Mouse (Mus musculus): Measurements from ENCODE around the gene Tjp3.
A peak's percentile ranks its signal among the peaks of the same experiment; 100 is the strongest.

Gene Tjp3

DNA sequence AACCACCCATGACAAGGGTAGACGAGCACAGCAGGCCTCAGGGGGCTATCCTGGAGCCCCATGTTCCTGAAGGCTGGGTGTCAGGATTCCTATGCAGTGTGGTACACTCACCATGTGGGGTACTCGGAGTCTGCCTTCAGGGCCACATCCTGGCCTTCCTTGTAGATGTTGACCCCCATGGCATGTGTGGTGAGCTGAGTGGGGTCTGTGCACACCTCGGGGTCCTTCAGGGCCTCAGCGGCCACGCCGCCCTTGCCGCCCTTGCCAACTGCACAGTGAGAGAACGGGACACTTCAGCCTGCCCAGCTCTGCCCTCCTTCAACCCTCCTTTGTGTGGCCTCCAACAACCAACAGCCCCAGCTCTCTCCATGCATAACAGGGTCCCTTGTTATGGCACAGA, 25.8 kb downstream of the Tjp3 start:
- no peak for DNase-seq

- DNase-seq, result no peak
These were observed 30.4 kb downstream of the Tjp3 start for GRCm38 (mm10) chr10:81261025-81261424.

DNA sequence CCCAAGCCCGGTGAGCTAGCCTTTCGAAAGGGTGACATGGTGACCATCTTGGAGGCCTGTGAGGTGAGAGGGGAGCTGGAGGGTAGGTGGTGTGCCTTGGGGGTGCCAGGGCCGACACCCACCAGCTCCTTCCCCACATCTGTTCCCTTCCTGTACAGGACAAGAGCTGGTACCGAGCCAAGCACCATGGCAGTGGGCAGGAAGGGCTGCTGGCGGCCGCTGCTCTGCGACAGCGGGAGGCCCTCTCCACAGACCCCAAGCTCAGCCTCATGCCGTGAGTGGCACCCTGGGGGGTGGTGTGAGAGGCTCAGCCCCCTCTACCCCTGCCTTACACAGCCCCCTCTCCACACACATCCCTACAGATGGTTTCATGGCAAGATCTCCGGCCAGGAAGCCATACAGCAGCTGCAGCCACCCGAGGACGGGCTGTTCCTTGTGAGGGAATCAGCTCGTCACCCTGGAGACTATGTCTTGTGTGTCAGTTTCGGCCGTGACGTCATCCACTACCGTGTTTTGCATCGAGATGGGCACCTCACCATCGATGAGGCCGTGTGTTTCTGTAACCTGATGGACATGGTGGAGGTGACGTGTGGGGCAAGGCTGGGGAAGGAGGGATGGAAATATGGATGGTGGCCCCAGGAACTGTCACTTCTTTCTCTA, 32.0 kb downstream of the Tjp3 start:
- no peak for DNase-seq

DNA sequence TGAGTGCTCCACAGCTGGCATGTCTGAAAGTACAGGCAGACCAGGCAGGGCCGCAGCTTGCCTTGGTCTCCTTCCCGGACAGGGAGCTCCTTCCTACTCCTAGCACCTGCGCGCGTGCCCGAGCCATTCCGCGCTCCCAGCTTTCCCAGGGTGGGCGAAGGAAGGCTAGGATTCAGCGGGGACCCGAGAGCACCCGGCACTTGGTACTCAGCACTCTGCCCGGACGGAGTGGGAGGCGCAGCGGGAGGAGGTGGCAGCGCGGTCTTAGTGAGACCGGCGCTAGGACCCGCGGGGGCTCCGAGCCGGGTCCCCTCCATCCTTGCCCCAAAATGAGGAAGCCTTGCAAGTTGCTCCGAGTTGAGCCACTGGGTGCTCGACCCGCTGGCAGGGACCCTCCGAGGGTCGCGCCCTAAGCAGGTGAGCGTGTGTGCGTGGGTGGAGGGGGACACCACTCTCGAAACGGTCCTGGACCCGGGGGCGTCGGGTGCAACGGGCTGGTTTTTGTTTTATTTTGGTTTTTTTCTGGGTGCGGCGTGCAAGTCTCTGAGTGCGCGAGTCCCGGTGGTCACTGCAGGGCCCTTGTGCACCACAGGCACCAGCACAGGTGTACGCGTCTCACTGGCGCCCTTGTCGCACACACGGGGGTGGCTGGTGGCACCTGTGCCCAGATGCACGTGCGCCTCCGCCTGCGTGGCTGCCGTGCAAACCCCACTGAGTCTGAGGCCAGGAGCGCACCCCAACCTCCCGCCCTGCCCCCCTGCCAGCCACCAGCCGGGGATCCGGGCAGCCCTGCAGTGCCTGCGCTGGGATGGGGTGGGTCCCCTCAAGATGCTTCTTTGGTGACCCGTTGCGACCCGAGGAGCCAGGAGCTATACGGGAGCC, 34.0 kb downstream of the Tjp3 start:
- DNase-seq, result peak; percentile 53 to 65

DNA sequence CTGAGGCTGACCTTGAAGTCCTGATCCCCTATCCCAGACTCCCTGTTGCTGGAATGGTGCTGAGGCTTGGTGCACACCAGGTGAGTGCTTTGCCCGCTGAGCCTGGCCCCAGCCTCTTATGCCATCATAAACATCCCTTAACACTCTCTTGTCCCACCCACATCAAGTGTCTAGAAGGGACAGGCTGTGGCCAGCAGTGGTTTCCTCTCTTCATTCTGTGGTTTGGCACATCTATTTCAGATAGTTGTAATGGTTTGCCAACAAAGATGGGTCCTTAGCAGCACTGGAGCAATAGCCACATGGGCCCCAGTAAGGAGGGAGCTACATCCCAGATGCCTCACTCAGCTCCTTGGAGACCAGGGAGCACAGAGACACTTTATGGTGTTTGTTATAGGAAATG, 36.5 kb downstream of the Tjp3 start:
- no peak for DNase-seq

DNA sequence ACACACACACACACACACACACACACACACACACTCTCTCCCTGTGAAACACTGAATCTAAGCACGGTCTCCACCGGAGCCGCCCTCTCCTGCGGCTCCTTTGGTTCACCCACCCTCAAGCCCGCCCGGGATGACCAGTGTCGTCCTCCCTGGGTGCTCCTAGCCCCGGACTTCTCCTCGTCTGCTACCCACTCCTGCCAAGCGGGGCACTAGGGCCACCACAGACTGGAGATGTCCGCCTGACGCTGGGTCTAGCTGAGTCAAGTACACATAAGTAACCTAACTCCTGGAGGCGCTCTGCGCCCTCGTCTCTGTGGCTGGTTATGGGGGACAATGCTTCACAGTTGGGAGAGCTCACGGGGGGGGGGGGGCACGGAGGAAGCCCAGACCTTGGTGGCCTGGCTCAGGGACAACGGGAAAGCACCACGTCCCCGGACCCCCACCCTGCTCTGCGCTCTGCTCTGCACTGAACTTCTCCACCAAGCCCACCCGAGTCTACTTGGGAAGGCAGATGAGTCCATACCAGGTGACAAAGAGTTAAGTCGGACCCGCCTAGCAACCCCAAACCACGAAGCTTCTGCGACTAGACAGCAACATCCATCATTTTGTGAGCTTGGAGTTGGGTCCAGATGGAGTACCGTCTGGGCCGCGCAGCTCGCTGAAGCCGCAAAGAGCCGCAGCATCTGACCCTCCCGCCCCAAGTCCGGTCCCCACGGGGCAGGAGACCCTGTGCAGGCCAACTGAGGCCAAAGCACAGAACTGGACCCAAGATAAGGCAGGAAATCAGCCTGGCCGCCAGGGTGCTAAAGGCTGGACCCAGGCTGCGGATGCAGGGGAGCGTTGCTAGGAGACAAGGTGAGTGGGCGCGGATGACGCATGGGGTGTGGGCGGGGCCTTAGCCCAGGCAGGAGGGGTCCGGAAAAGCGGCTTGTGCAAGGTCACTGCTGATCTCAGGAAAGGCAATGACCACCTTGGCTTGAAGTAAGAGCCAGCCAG, 38.7 kb downstream of the Tjp3 start, which contains the start of gene Matk:
Gene Matk, plus strand, starts transcription at position 512 of the 996 bp plus-strand sequence.
- DNase-seq, result peak; percentile 68 to 73

DNA sequence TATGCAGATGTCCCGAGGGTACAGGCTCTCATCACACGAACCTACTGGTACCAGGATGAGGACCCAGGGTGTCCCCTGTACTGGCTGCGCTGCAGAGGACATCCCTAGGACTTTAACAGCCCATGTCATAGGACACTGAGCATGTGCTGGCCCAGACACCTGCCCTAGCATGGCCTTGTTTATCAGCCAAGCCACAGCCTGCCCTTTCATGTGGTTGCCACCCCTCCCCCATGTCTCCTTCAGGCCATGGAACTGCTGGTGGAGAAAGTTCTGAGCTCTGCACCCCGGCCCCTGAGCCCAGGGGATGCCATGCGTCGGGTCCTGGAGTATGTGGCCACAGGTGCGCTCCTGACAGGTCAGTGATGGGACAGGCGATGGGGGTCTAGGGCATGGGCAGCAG, 41.9 kb downstream of the Tjp3 start:
- DNase-seq, result no peak

DNA sequence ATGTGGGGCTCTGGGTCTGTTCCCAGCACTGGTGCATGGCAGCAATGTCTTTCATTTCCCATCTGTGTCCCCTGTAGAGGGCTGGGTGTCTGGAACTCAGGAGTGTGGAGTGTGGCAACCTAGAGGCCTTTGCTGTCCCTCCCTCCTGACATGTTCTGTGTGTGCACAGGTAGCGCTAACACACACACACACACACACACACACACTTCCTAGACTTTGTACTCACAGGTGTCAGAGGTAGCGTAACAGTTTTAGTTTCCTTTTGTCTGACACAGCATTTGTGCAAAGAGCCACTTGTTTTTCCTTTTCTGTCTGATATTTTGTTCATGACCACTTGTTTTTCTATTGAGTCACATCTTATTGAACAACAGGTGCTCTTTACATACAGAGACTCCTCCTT, 43.6 kb downstream of the Tjp3 start:
- DNase-seq, result no peak

DNA sequence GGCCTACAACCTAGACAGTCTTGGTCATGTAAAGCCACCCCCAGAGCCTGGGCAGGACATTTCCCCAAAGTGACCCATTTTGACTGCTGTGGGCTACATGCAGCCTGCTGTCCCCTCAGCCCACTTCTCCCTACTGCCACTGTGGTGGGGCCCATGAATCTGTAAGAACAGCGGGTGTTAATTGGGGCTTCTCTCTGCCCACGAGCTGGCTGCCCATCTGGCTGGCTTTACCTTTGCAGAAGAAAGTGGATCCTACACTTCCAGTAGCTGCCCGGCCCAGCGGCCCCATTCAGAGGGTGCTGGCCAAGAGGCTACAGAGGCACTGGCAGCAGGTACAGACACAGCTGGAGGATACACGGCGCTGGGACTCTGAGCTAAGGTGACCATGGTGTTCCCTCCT, 46.2 kb downstream of the Tjp3 start:
- no peak for DNase-seq

DNA sequence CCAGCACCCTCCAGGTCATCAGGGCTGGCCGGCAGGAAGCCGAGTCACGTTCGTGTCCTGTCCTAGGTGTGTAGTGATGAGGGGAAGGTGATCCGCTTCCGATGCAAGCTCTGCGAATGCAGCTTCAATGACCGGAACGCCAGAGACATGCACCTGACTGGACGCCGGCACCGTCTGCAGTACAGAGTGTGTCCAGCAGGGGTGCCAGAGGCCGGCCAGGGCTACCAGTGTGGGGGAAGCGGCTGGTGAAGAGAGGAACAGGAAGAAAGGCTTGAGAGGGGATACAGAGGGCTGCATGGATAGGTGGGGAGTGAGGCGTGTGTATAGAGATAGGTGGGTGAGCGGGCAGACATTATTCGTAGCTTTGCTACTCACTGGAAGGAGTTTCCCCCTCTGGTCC, 46.8 kb downstream of the Tjp3 start:
- DNase-seq, result peak; percentile 83 to 90

DNA sequence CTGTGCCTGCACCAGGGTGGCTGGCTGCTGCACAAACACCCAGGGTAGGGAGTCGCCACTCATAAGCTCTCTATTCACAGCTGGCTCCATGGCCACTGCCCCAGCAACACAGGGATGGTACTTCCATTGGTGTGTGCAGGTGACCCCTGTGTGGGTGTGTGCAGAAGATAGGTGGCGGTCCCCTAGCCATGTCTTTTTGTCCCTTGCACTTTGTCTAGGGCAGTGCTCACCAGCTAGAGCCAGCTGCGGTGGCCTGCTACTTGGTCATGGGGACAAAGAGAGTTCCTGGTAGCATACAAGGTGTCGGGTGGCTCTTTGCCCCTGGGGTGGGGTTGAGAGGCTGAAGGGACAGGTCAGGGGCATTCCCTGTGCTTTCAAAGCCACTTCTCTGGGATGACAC, 47.2 kb downstream of the Tjp3 start:
- DNase-seq, result no peak

- DNase-seq, result no peak
These were observed 49.4 kb downstream of the Tjp3 start for GRCm38 (mm10) chr10:81242021-81242420.

- peak in 1 of 2 experiments; percentile 68 for DNase-seq
These were observed 50.5 kb downstream of the Tjp3 start for GRCm38 (mm10) chr10:81240876-81241275.

GRCm38 (mm10) chr10:81238618-81239017, 52.8 kb downstream of the Tjp3 start:
- DNase-seq, result no peak

- no peak for DNase-seq
These were observed 54.7 kb downstream of the Tjp3 start for GRCm38 (mm10) chr10:81236471-81237268.

DNA sequence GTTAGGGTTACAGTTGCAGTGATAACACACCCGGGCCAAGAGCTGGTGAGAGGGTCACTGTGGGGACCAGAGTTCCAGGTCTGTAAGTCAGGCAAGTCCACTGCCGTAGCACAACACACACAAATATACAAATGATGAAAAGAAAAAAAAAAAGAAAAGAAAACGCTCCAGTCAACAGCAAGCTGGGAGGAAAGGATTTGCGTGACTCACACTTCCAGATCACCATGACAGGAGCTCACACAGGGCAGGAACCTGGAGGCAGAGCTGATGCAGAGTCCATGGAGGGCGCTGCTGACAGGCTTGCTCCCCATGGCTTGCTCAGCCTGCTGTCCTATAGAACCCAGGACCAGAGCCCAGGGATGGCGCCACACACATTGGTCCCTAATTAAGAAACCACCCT, 57.2 kb downstream of the Tjp3 start:
- no peak for DNase-seq

DNA sequence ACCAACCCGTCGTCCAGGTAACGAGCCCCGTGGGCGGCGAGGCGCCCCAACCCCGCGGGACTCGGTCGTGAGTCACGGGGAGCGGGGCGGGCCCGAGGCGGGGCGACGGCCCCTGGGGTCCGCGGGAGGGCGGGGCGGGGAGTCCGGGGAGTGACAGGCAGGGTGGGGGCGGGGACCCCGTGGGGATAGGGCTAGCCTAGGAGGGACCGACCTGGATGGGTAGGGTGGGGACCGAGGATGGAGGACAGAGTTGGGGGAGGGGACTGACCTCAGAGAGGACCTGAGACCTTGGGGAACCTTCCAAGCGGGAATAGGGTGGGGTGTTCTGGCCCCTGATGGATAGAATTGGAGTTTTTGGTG, 58.2 kb downstream of the Tjp3 start:
- no peak for DNase-seq

GRCm38 (mm10) chr10:81232580-81233225, 58.7 kb downstream of the Tjp3 start, which contains the start of gene Zfr2:
TSS of gene Zfr2 (plus strand) at chr10:81233155.
- DNase-seq, result peak; percentile 96 to 97

- peak in 1 of 2 experiments; percentile 31 for DNase-seq
These were observed 59.9 kb downstream of the Tjp3 start for GRCm38 (mm10) chr10:81231436-81231835.

- DNase-seq, result peak; percentile 85 to 92
These were observed 60.7 kb downstream of the Tjp3 start, which contains the start of gene Atcay for GRCm38 (mm10) chr10:81230438-81231332. TSS of gene Atcay (minus strand) at chr10:81230833.

Data from cerebellum, adult 18-20 months (tissue).